In the genomic region with DNA sequence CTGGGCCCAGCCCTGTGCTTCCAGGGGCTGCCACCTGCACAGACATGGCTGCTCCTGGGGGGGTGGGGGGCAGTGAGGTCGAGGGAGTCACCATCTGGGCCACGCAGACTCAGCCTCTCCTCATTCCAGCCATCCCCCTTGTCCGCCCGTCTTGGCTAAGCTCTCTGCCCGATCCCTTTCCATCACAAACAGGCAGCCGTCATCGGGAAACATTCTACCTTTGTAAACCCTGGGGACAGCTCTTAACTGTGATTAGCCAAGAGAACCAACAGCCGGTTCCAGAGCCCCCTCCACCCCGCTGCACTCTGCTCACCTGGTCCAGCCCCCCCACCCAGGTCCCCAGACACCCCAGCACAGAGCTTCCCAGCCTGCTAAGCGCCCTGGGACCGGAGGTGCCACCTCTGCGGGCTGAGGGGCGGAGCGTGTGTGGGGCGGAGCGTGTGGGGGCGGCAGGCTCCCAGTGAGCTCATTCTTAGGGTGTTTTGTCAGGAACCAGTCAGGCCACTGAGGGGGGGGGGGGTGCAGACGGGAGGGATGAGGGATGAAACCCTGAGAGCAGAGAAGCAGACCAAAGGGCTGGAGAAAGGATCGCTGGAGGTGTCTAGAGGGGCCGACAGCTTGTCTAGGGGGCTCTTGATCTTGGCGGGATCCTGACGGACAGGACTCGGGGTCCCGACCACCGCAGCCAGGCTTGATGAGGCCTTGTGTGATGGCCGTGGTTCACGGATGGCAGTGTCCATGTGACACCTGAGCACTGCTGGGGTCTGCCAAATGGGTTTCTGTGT, we compare ENCODE assay signal across 8 mouse cellular contexts. TPM values are rescaled to one million over a fixed set of nuclear protein-coding genes. Genes with fewer than 3 reads are reported as not detected.
DNase-seq lines count a peak whose midpoint lies in the region; ATAC-seq and TF ChIP-seq lines count a peak whose summit lies in the region.

No protein-coding gene starts in this region.

- in situ Hi-C loops in Patski (cut with MboI; ENCODE audit: low pct_unique_long_range_greater_than_20kb): loop anchor here (5.0 kb wide), 1 partner anchor 178 kb away; a partner anchor contains a TSS

- ATAC-seq in Patski: peak; percentile 82
- ATAC-seq in forebrain, embryonic 16.5 days: no peak
- ATAC-seq in lung, embryonic 16.5 days (ENCODE audit: low read depth): peak; percentile 75

- TF ChIP-seq CTCF in Patski (IDR thresholded peaks at IDR 0.05): no peak

- H3K4me1 ChIP-seq in forebrain, embryonic 16.5 days (replicated peaks; ENCODE audit: control insufficient read depth, insufficient read depth, low read length): peaks cover 14% of the 10 kb centered on the region
- peaks cover 3% of the 10 kb centered on the region for H3K4me1 ChIP-seq in lung, embryonic 16.5 days (replicated peaks; ENCODE audit: control insufficient read depth, insufficient read depth, low read length)

- peak overlapping the region; percentile 41; the same call in 1 of the 2 replicates for H3K9ac ChIP-seq in forebrain, embryonic 16.5 days (replicated peaks; ENCODE audit: low read depth, low read length)
- peak overlapping the region; percentile 54 for H3K9ac ChIP-seq in lung, embryonic 16.5 days (ENCODE audit: low read length)

- no peaks in the 10 kb centered on the region for H3K27me3 ChIP-seq in Patski
- H3K27me3 ChIP-seq in forebrain, embryonic 16.5 days (replicated peaks; ENCODE audit: control insufficient read depth, insufficient read depth, low read length): peaks cover 24% of the 10 kb centered on the region
- peaks cover 23% of the 10 kb centered on the region for H3K27me3 ChIP-seq in lung, embryonic 16.5 days (ENCODE audit: control insufficient read depth, insufficient read depth, low read depth, low read length)

- WGBS in forebrain, embryonic 16.5 days: 3% methylated on average over 27 of the region's 27 CpGs
- 2% methylated on average over 27 of the region's 27 CpGs for WGBS in lung, embryonic 16.5 days

- H3K9me3 ChIP-seq in forebrain, embryonic 16.5 days (ENCODE audit: control insufficient read depth, low read length): peaks cover 5% of the 10 kb centered on the region; the same call in 1 of the 2 replicates
- no peaks in the 10 kb centered on the region for H3K9me3 ChIP-seq in lung, embryonic 16.5 days (ENCODE audit: control insufficient read depth, low read length)

- DNase-seq in 3T3-L1 (ENCODE audit: low read depth, low spot score): peak; percentile 19
- no peak for DNase-seq in Patski (ENCODE audit: low read depth, low spot score)
- peak; percentile 47 to 56 for DNase-seq in kidney, adult 8-10 months
- peak; percentile 73 for DNase-seq in retina, postnatal 7 days (ENCODE audit: low read depth, low spot score)
- no peak for DNase-seq in cerebellum, postnatal 36 days
- no peak for DNase-seq in left cerebral cortex, adult 8-10 months (ENCODE audit: low spot score in 2 of 2)

- POLR2A ChIA-PET in Patski (lab: Charles Lee): interaction anchor here (0.6 to 0.7 kb wide), 4 partner anchors 11 to 55 kb away, joined by 3 to 4 read pairs (median 3); no protein-coding TSS in a partner anchor

- peak overlapping the region; percentile 52 for H3K4me2 ChIP-seq in forebrain, embryonic 16.5 days (ENCODE audit: low read length)
- peak overlapping the region; percentile 60 for H3K4me2 ChIP-seq in lung, embryonic 16.5 days (ENCODE audit: low read depth, low read length)

- H3K27ac ChIP-seq in forebrain, embryonic 16.5 days (ENCODE audit: low read length): no peak overlapping the region
- peak overlapping the region; percentile 68 for H3K27ac ChIP-seq in lung, embryonic 16.5 days (ENCODE audit: low read length)

- H3K36me3 ChIP-seq in forebrain, embryonic 16.5 days (ENCODE audit: control insufficient read depth, insufficient read depth): peaks cover 4% of the 10 kb centered on the region; the same call in 1 of the 2 replicates
- H3K36me3 ChIP-seq in lung, embryonic 16.5 days (ENCODE audit: control insufficient read depth, insufficient read depth, low read length): peaks cover 3% of the 10 kb centered on the region; the same call in 1 of the 2 replicates

- CTCF ChIA-PET in Patski (lab: Charles Lee): interaction anchor here (0.6 to 1.4 kb wide), 5 partner anchors 11 to 244 kb away, joined by 3 to 6 read pairs (median 3); no protein-coding TSS in a partner anchor

- H3K4me3 ChIP-seq in forebrain, embryonic 16.5 days (replicated peaks; ENCODE audit: low read length): peak overlapping the region; percentile 29
- peak overlapping the region; percentile 47 for H3K4me3 ChIP-seq in lung, embryonic 16.5 days (ENCODE audit: low read length)

RNA-seq across cellular contexts. Expression of a gene that starts 4.2 kb away (rescaled TPM):
- polyA plus RNA-seq in Patski (2021): 44.0 TPM
- polyA plus RNA-seq in forebrain, embryonic 16.5 days (2015; fragmentation: Nextera tagmentation; extraction: Ambion mirVana): 2.2 and 2.5 TPM in 2 replicates
- polyA plus RNA-seq in lung, embryonic 16.5 days (2015; fragmentation: Nextera tagmentation; extraction: Ambion mirVana): 17.5 and 19.7 TPM in 2 replicates
- 1 to 10 TPM; 4.5 to 5.9 (median 5.1) TPM for total RNA-seq in left cerebral cortex, adult 8-10 months (2022)

RNA-seq across cellular contexts. Expression of a gene that starts 4.9 kb away (rescaled TPM):
- polyA plus RNA-seq in Patski (2021): not detected
- polyA plus RNA-seq in forebrain, embryonic 16.5 days (2015; fragmentation: Nextera tagmentation; extraction: Ambion mirVana): 0.22 and 0.66 TPM in 2 replicates
- polyA plus RNA-seq in lung, embryonic 16.5 days (2015; fragmentation: Nextera tagmentation; extraction: Ambion mirVana): 78.9 and 137 TPM in 2 replicates
- 10 to 100 TPM in 1 of 4 experiments, 1 to 10 TPM in 2, not detected in 1; 3.1 to 12.8 (median 9.4) TPM for total RNA-seq in left cerebral cortex, adult 8-10 months (2022)

RNA-seq across cellular contexts. Expression of a gene that starts 17.9 kb away (rescaled TPM):
- 26.2 TPM for polyA plus RNA-seq in Patski (2021)
- 25.3 and 28.5 TPM in 2 replicates for polyA plus RNA-seq in forebrain, embryonic 16.5 days (2015; fragmentation: Nextera tagmentation; extraction: Ambion mirVana)
- polyA plus RNA-seq in lung, embryonic 16.5 days (2015; fragmentation: Nextera tagmentation; extraction: Ambion mirVana): 15.9 and 17.4 TPM in 2 replicates
- 10 to 100 TPM; 25.7 to 36.8 (median 31.0) TPM for total RNA-seq in left cerebral cortex, adult 8-10 months (2022)

RNA-seq across cellular contexts. Expression of a gene that starts 40.1 kb away (rescaled TPM):
- polyA plus RNA-seq in Patski (2021): 11.9 TPM
- polyA plus RNA-seq in forebrain, embryonic 16.5 days (2015; fragmentation: Nextera tagmentation; extraction: Ambion mirVana): 3.0 and 3.6 TPM in 2 replicates
- polyA plus RNA-seq in lung, embryonic 16.5 days (2015; fragmentation: Nextera tagmentation; extraction: Ambion mirVana): 4.9 TPM in 2 replicates
- 1 to 10 TPM; 3.9 to 7.7 (median 5.9) TPM for total RNA-seq in left cerebral cortex, adult 8-10 months (2022)

RNA-seq across cellular contexts. Expression of a gene that starts 40.4 kb away (rescaled TPM):
- polyA plus RNA-seq in Patski (2021): 16.6 TPM
- polyA plus RNA-seq in forebrain, embryonic 16.5 days (2015; fragmentation: Nextera tagmentation; extraction: Ambion mirVana): 23.1 and 26.4 TPM in 2 replicates
- 17.2 and 17.3 TPM in 2 replicates for polyA plus RNA-seq in lung, embryonic 16.5 days (2015; fragmentation: Nextera tagmentation; extraction: Ambion mirVana)
- total RNA-seq in left cerebral cortex, adult 8-10 months (2022): 10 to 100 TPM; 16.3 to 20.4 (median 17.4) TPM

Comparison
In these comparisons a context has a peak if more than half of its experiments do, and no peak if none do; other contexts are left out.
1. DNase-seq: peak in 3T3-L1 (single experiment), kidney, adult 8-10 months (2 of 2) and retina, postnatal 7 days (single experiment); none in Patski (single experiment), cerebellum, postnatal 36 days (0 of 2) and left cerebral cortex, adult 8-10 months (0 of 2).
2. RNA of a gene that starts 4.9 kb away (polyA plus RNA-seq): 78.9 to 137 TPM in lung, embryonic 16.5 days; 0.22 to 0.66 TPM in forebrain, embryonic 16.5 days and not detected in Patski (single experiment); every median in the first group is over 10 times any median in the second.